Mouse (Mus musculus): ENCODE measurements around the gene Sprr2k.
"Not testable (repeated sequence)": the region's sequence is repeated elsewhere in the genome, so short reads cannot be mapped to it uniquely, and the experiment has no call there.

The Sprr2k gene

DNA sequence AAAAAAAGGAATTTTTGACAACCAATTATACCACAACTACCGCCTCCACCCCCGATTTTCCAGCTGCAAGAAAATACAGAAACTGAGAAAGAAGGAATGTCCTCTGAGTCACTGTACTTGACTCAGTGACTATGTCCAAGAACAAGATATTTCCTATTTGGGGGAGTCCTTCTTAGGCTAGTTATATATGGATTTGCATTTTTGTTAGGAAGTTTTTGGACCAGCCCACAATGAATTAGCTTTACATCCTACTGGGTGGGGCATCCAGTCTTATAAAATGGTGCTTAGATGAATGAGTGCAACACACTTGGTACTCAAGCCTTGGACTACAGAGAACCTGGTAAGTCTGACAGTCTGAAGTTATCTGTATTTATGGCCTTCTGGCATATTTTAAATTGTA is at the start of gene Sprr2k:
TSS of gene Sprr2k (plus strand) at position 301 of the 400 bp plus-strand sequence.
- no peak for DNase-seq (ENCODE audit: low read depth in 1 of 2, low spot score in 2 of 2)

DNA sequence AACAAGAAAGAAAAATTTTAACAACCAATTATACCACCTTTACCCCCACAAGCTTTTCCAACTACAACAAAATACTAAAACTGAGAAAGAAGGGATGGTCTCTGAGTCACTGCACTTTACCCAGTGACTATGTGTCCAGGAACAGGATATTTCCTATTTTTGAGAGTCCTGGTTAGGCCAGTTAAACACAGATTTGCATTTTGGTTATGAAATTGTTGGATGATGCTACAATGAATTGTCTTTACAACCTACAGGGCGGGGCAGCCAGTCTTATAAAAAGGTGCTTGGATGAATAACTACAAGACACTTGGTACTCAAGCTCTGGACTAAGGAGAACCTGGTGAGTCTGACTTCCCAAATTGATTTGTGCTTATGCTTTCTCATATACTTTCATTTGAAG is 47.0 kb upstream of the Sprr2k start, which contains the start of gene Sprr2h:
TSS of gene Sprr2h (plus strand) at position 301 of the 400 bp plus-strand sequence.
- no peak for DNase-seq (ENCODE audit: low read depth in 1 of 2, low spot score in 2 of 2)

DNA sequence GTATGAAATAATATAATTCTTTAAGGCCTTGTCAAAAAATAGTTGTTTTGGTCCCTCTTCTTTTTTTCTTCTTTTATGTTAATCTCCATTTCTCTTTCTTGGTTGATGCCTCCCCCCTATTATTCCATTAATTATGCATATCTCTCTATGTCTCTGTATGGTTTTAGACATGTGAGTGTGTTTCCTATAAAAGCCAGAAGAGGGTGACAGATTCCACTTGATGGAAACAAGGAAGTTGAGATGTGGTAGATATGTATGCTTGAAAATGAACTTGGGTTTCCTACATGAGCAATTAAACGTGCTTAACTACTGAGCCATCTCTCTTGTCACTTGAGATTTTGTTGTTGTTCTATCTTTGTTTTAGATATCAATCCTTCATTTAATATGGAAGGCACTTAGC is 38.1 kb upstream of the Sprr2k start:
- no peak for DNase-seq (ENCODE audit: low read depth in 1 of 2, low spot score in 2 of 2)

- DNase-seq (ENCODE audit: low read depth in 1 of 2, low spot score in 2 of 2) = no peak
Measured at GRCm38 (mm10) chr3:92407691-92408090, 24.7 kb upstream of the Sprr2k start, which contains the start of gene Sprr2i. TSS of gene Sprr2i (plus strand) at chr3:92407991.

DNA sequence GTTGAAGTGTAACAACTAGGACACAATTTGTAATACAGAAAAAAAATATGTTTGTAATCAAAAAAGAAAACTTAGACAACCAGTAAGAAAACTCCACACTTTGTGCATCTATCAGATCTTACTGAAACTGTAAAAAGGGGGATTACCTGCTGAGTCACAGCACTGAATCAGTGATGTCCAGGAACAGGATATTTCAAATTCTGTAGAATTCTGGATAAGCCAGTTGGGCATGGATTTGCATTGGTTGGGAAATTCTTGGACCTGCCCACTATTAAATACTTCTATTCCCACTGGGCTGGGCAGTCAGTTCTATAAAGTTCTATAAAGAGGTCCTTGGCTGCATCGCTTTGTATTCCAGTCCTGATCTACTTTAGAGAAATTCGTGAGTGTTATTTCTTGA is 14.6 kb upstream of the Sprr2k start, which contains the start of gene Sprr2j-ps:
TSS of gene Sprr2j-ps (plus strand) at position 301 of the 400 bp plus-strand sequence.
- DNase-seq (ENCODE audit: low read depth in 1 of 2, low spot score in 2 of 2) = no peak

DNA sequence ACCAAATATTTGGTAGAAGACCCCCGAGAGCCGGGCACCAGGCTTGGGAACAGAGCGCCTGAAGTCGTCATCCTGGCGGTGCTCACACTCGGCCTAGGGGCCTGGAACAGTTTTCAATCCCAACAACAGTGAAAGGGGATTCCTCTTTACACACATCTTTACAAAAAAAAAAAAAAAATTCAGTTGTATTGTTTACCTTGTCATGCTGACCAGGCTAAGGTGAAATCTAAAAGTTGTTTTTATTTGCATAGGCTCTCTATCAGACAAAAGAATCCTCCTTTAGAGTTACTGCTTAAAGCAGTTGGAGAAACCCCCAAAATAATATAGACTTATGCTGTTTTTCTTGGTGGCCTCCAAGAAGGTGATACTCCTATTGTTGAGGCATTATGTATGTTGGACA is 3.1 kb upstream of the Sprr2k start, which contains the start of gene Gm9774:
TSS of gene Gm9774 (minus strand) at position 101 of the 400 bp plus-strand sequence.
- DNase-seq (ENCODE audit: low read depth in 1 of 2, low spot score in 2 of 2) = no peak

DNA sequence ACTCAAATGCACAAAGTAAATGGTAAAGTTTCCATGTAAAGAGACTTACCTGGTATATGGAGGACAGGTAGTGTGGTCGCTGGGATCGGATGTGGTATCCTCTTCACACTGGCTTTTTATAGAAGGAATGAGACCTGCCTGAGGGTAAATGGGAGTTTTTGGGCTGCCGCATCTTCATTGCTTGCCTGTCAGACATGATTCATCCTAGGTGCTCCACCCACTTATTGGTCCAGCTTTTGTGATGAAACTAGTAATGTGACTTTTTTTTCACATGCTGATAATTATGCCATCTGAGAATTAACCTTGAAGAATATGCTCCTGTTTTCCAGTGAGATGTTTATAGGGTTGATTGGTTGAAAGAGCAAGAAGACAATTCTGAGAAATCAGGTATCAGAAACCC is 6.3 kb downstream of the Sprr2k start, which contains the start of gene Sprr1b:
TSS of gene Sprr1b (minus strand) at position 101 of the 400 bp plus-strand sequence.
- DNase-seq (ENCODE audit: low read depth in 1 of 2, low spot score in 2 of 2) = no peak

GRCm38 (mm10) chr3:92440177-92440576 is 7.8 kb downstream of the Sprr2k start:
- DNase-seq (ENCODE audit: low read depth in 1 of 2, low spot score in 2 of 2) = no peak

DNA sequence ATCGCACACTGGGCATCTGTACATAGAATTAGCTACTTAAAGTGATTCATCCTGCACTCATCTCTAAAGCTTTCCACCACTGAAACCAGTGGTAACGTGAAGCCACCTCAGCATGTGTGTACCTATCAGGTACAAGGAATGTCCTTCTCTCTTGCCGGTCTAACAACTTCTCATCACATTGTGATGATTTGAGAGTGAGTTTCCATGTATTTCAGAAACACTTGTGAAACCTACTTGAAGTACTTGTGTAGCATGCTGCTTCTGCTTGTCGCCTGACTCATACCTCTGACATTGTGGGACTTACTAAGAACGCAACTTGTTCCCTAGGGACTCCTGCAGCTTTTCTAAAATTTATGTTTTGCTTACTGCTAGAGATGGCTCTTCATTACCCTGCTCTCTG is 22.8 kb downstream of the Sprr2k start:
- no peak for DNase-seq (ENCODE audit: low read depth in 1 of 2, low spot score in 2 of 2)

- DNase-seq (ENCODE audit: low read depth in 1 of 2, low spot score in 2 of 2) = no peak
Measured at GRCm38 (mm10) chr3:92458620-92459019, 26.2 kb downstream of the Sprr2k start, which contains the start of gene Sprr3. TSS of gene Sprr3 (minus strand) at chr3:92458720.

DNA sequence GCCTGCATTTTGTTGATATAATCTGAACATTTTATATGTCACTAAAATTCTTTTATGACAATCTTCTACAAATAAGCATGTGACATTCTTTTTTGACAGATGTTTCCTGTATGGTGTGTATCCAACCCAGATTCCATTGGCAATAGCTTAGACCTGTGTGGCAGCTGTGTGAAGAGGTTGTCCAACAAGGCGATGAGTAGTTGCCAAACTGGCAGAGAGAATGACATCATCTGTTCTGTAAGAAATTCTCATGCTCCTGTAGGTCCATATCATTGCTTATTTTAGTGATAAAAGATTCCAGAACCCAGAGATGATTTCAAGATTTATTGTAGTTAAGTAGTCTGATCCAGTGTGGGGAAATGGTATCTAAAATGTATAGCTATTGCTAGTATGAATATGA is 34.2 kb downstream of the Sprr2k start:
- no peak for DNase-seq (ENCODE audit: low read depth in 1 of 2, low spot score in 2 of 2)

DNA sequence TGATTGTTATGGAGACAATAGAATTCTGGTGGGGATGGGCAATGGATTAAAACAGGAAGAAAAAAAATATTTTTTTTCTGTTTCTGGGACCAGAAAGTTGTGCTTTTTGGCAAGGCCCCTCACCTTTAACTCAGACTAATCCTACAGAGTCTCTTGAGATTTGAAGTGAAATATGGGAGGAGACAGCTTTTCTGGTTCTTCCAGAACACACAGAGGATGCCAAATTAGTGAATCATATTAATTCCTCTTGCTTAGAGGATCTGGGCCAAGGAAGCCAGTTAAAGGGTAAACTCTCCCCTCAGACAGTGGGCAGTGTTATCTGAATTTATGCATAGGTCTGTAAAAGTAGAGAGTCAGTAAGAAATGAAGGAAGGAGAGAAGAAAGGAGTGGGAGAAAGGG is 35.0 kb downstream of the Sprr2k start:
- no peak for DNase-seq (ENCODE audit: low read depth in 1 of 2, low spot score in 2 of 2)

- DNase-seq (ENCODE audit: low read depth in 1 of 2, low spot score in 2 of 2) = no peak
Measured at GRCm38 (mm10) chr3:92470111-92470510, 37.7 kb downstream of the Sprr2k start.

GRCm38 (mm10) chr3:92481249-92481648 is 48.9 kb downstream of the Sprr2k start:
- not testable (repeated sequence) for DNase-seq (ENCODE audit: low read depth in 1 of 2, low spot score in 2 of 2)
